Mouse (Mus musculus) adrenal gland, adult 8-10 months (tissue): ENCODE measurements at regions not wholly inside any gene's neighbourhood (a gene's known extent, or its start where the extent isn't known, plus 50 kb on each side); places are given as distances from the start of the nearest gene placed in this dataset.
"Not testable (repeated sequence)": the region's sequence is repeated elsewhere in the genome, so short reads cannot be mapped to it uniquely, and the experiment has no call there.

ENCODE experiments used
- DNase-seq: peaks from one replicate; pipeline ENCODE4 v3.0.0; 2022

- DNase-seq = no peak
These were observed 53.4 kb downstream of the Rps12 start for GRCm38 (mm10) chr10:23733679-23734078.

GRCm38 (mm10) chr10:23725960-23726714, 60.9 kb downstream of the Rps12 start:
- not testable (repeated sequence) for DNase-seq

- DNase-seq = no peak
These were observed 69.0 kb downstream of the Rps12 start for GRCm38 (mm10) chr10:23718124-23718523.

GRCm38 (mm10) chr10:23715511-23715910, 71.6 kb downstream of the Rps12 start:
- no peak for DNase-seq

- DNase-seq = no peak
These were observed 72.0 kb downstream of the Rps12 start for GRCm38 (mm10) chr10:23715101-23715500.

- DNase-seq = no peak
These were observed 74.2 kb downstream of the Rps12 start for GRCm38 (mm10) chr10:23712691-23713378.

- DNase-seq = no peak
These were observed 75.5 kb downstream of the Rps12 start for GRCm38 (mm10) chr10:23711416-23712171.

- no peak for DNase-seq
These were observed 76.1 kb downstream of the Rps12 start for GRCm38 (mm10) chr10:23710999-23711398.

- DNase-seq = no peak
These were observed 78.8 kb downstream of the Rps12 start for GRCm38 (mm10) chr10:23708261-23708660.

- DNase-seq = no peak
These were observed 79.9 kb downstream of the Rps12 start for GRCm38 (mm10) chr10:23707141-23707540.

GRCm38 (mm10) chr10:23704048-23704447, 83.0 kb downstream of the Rps12 start:
- no peak for DNase-seq

- DNase-seq = no peak
These were observed 95.8 kb downstream of the Rps12 start for GRCm38 (mm10) chr10:23691291-23691690.

- no peak for DNase-seq
These were observed 100.1 kb downstream of the Rps12 start for GRCm38 (mm10) chr10:23686969-23687368.

GRCm38 (mm10) chr10:23683078-23683477, 104.0 kb downstream of the Rps12 start:
- DNase-seq = no peak

GRCm38 (mm10) chr10:23675911-23676310, 111.2 kb downstream of the Rps12 start:
- DNase-seq = no peak

GRCm38 (mm10) chr10:23674633-23675515, 112.2 kb downstream of the Rps12 start:
- DNase-seq = peak; percentile 27

GRCm38 (mm10) chr10:23672296-23672695, 114.8 kb downstream of the Rps12 start:
- no peak for DNase-seq

- DNase-seq = no peak
These were observed 115.6 kb downstream of the Rps12 start for GRCm38 (mm10) chr10:23671494-23671893.

GRCm38 (mm10) chr10:23665916-23666315, 121.2 kb downstream of the Rps12 start:
- DNase-seq = not testable (repeated sequence)

GRCm38 (mm10) chr10:23626201-23626600, 160.9 kb downstream of the Rps12 start:
- DNase-seq = no peak

- no peak for DNase-seq
These were observed 175.0 kb downstream of the Rps12 start for GRCm38 (mm10) chr10:23612030-23612429.

- DNase-seq = peak; percentile 6
These were observed 175.9 kb downstream of the Rps12 start for GRCm38 (mm10) chr10:23611183-23611582.
